Mouse (Mus musculus) forebrain, embryonic 14.5 days (tissue): ENCODE measurements around the gene Slamf1. TPM values are rescaled to one million over a fixed set of nuclear protein-coding genes. Genes with fewer than 3 reads are reported as not detected.

Experiments used
- ATAC-seq: fragments of 200-750 bp; cut with Nextera tagmentation; 2 replicates; pipeline ENCODE4 v1.8.0; 2017; ENCODE audit warnings: mild to moderate bottlenecking, moderate library complexity
- DNase-seq: peaks from one replicate; pipeline ENCODE4 v3.0.0-alpha.2; 2015; ENCODE audit warnings: low spot score
- H3K27ac ChIP-seq: fragments of 300-500 bp; sonication (generic); 2 replicates; pipeline ENCODE4 v1.5.1; 2014; ENCODE audit warnings: low read depth, mild to moderate bottlenecking, control low read depth, low read length, moderate library complexity
- H3K27me3 ChIP-seq: fragments of 300-500 bp; sonication (generic); replicated peaks from 2 replicates; pipeline ENCODE4 v1.6.1; 2014; ENCODE audit warnings: low read length, control low read depth, mixed read lengths; ENCODE audit not compliant: control insufficient read depth, insufficient read depth
- H3K36me3 ChIP-seq: fragments of 300-500 bp; sonication (generic); 2 replicates; pipeline ENCODE4 v1.6.1; 2014; ENCODE audit warnings: low read length, control low read depth; ENCODE audit not compliant: control insufficient read depth, insufficient read depth
- H3K4me1 ChIP-seq: fragments of 300-500 bp; sonication (generic); 2 replicates; pipeline ENCODE4 v1.6.1; 2014; ENCODE audit warnings: antibody characterized with exemption, low read length, control low read depth; ENCODE audit not compliant: control insufficient read depth, insufficient read depth
- H3K4me2 ChIP-seq: fragments of 300-500 bp; sonication (generic); 2 replicates; pipeline ENCODE4 v1.6.1; 2014; ENCODE audit warnings: mild to moderate bottlenecking, control low read depth, low read length
- H3K4me3 ChIP-seq: fragments of 300-500 bp; sonication (generic); 2 replicates; pipeline ENCODE4 v1.5.1; 2014; ENCODE audit warnings: low read depth, low read length, control low read depth
- H3K9ac ChIP-seq: fragments of 300-500 bp; sonication (generic); 2 replicates; pipeline ENCODE4 v1.6.1; 2014; ENCODE audit warnings: mild to moderate bottlenecking, low read length, control low read depth, moderate library complexity
- H3K9me3 ChIP-seq: fragments of 300-500 bp; sonication (generic); replicated peaks from 2 replicates; pipeline ENCODE4 v1.6.1; 2016; ENCODE audit warnings: low read length, control low read depth, mixed read lengths; ENCODE audit not compliant: control insufficient read depth
- WGBS: fragments of 180-500 bp; shearing (Covaris S2); extraction: QIAGEN DNeasy Blood & Tissue Kit; methylation state at CpG from one replicate; pipeline ENCODE4 v1.1.7; 2014; 5-methylcytosine and 5-hydroxymethylcytosine counted together
- polyA plus RNA-seq: library from polyadenylated mRNA; unstranded; fragments of >200 nt; fragmentation: Nextera tagmentation; extraction: Ambion mirVana; gene quantifications from 2 replicates; pipeline ENCODE4 v1.2.1, GENCODE M21; 2014

Gene Slamf1
- polyA plus RNA-seq, 1 experiment from 2014 or later: 0.22 TPM

- H3K4me2 ChIP-seq: no peak overlapping the region
- H3K4me1 ChIP-seq: no peaks in the 10 kb centered on the region
- no peak overlapping the region for H3K4me3 ChIP-seq
- no peaks in the 10 kb centered on the region for H3K9me3 ChIP-seq
- H3K27ac ChIP-seq: no peak overlapping the region
- ATAC-seq: no peak
- 22% methylated on average over 4 of the region's 4 CpGs for WGBS
- H3K9ac ChIP-seq: no peak overlapping the region
- DNase-seq: peak; percentile 20
- H3K36me3 ChIP-seq: no peaks in the 10 kb centered on the region
- no peaks in the 10 kb centered on the region for H3K27me3 ChIP-seq
Measured at GRCm38 (mm10) chr1:171825462-171825861, 58.5 kb downstream of the Slamf1 start.

GRCm38 (mm10) chr1:171826164-171826563 is 59.2 kb downstream of the Slamf1 start:
- no peak overlapping the region for H3K9ac ChIP-seq
- ATAC-seq: 0 out of 2 replicates have a peak, but pooled peaks have one; percentile 46
- no peak overlapping the region for H3K27ac ChIP-seq
- no peaks in the 10 kb centered on the region for H3K27me3 ChIP-seq
- no peaks in the 10 kb centered on the region for H3K4me1 ChIP-seq
- H3K4me3 ChIP-seq: no peak overlapping the region
- H3K9me3 ChIP-seq: no peaks in the 10 kb centered on the region
- DNase-seq: peak; percentile 68
- no peaks in the 10 kb centered on the region for H3K36me3 ChIP-seq
- H3K4me2 ChIP-seq: no peak overlapping the region

GRCm38 (mm10) chr1:171827674-171828073 is 60.7 kb downstream of the Slamf1 start:
- DNase-seq: no peak
- H3K9ac ChIP-seq: no peak overlapping the region
- H3K4me1 ChIP-seq: no peaks in the 10 kb centered on the region
- no peak overlapping the region for H3K4me3 ChIP-seq
- ATAC-seq: no peak
- H3K36me3 ChIP-seq: no peaks in the 10 kb centered on the region
- H3K9me3 ChIP-seq: no peaks in the 10 kb centered on the region
- H3K27ac ChIP-seq: no peak overlapping the region
- H3K4me2 ChIP-seq: no peak overlapping the region
- H3K27me3 ChIP-seq: no peaks in the 10 kb centered on the region

- Histone ChIP-seq H3K4me1 (no peaks in the 10 kb centered on the region), H3K4me2 (no peak within 1 kb of the TSS), H3K9ac (no peak within 1 kb of the TSS), H3K9me3 (no peaks in the 10 kb centered on the region), H3K4me3 (no peak within 1 kb of the TSS), H3K27me3 (no peaks in the 10 kb centered on the region), H3K36me3 (no peaks in the 10 kb centered on the region), H3K27ac (no peak within 1 kb of the TSS)
- ATAC-seq (no peak), DNase-seq (no peak)
- WGBS: 87% methylated on average over 3 of the region's 3 CpGs
Measured at GRCm38 (mm10) chr1:171839488-171839887, 72.6 kb downstream of the Slamf1 start, which contains the start of gene Cd84. Cd84 (plus strand) TSS chr1:171839697.

- 87% methylated on average over 4 of the region's 4 CpGs for WGBS
- H3K36me3 ChIP-seq: no peaks in the 10 kb centered on the region
- no peak overlapping the region for H3K4me2 ChIP-seq
- ATAC-seq (no peak), DNase-seq (no peak)
- no peak overlapping the region for H3K27ac ChIP-seq
- no peak overlapping the region for H3K4me3 ChIP-seq
- no peaks in the 10 kb centered on the region for H3K4me1 ChIP-seq
- no peaks in the 10 kb centered on the region for H3K9me3 ChIP-seq
- no peak overlapping the region for H3K9ac ChIP-seq
- H3K27me3 ChIP-seq: no peaks in the 10 kb centered on the region
Measured at GRCm38 (mm10) chr1:171840450-171841023, 73.6 kb downstream of the Slamf1 start.

GRCm38 (mm10) chr1:171845035-171845754 is 78.3 kb downstream of the Slamf1 start:
- H3K9ac ChIP-seq: no peak overlapping the region
- H3K27me3 ChIP-seq: no peaks in the 10 kb centered on the region
- H3K27ac ChIP-seq: no peak overlapping the region
- ATAC-seq (no peak), DNase-seq (no peak)
- H3K4me3 ChIP-seq: no peak overlapping the region
- no peaks in the 10 kb centered on the region for H3K36me3 ChIP-seq
- H3K4me2 ChIP-seq: no peak overlapping the region
- H3K9me3 ChIP-seq: no peaks in the 10 kb centered on the region
- WGBS: 76% methylated on average over 5 of the region's 5 CpGs
- no peaks in the 10 kb centered on the region for H3K4me1 ChIP-seq

GRCm38 (mm10) chr1:171848201-171848600 is 81.3 kb downstream of the Slamf1 start:
- no peak overlapping the region for H3K9ac ChIP-seq
- H3K4me2 ChIP-seq: no peak overlapping the region
- no peaks in the 10 kb centered on the region for H3K27me3 ChIP-seq
- no peaks in the 10 kb centered on the region for H3K9me3 ChIP-seq
- no peak for DNase-seq
- no peaks in the 10 kb centered on the region for H3K4me1 ChIP-seq
- no peak overlapping the region for H3K27ac ChIP-seq
- no peak overlapping the region for H3K4me3 ChIP-seq
- H3K36me3 ChIP-seq: no peaks in the 10 kb centered on the region
- no peak for ATAC-seq

- Histone ChIP-seq H3K9me3 (no peaks in the 10 kb centered on the region), H3K27me3 (no peaks in the 10 kb centered on the region), H3K4me2 (no peak overlapping the region), H3K27ac (no peak overlapping the region), H3K36me3 (no peaks in the 10 kb centered on the region), H3K4me3 (no peak overlapping the region), H3K9ac (no peak overlapping the region), H3K4me1 (no peaks in the 10 kb centered on the region)
- ATAC-seq (no peak), DNase-seq (no peak)
- 86% methylated on average over 4 of the region's 4 CpGs for WGBS
Measured at GRCm38 (mm10) chr1:171848757-171849156, 81.8 kb downstream of the Slamf1 start.

- Histone ChIP-seq H3K36me3 (no peaks in the 10 kb centered on the region), H3K4me3 (no peak overlapping the region), H3K4me1 (no peaks in the 10 kb centered on the region), H3K4me2 (no peak overlapping the region), H3K27me3 (no peaks in the 10 kb centered on the region), H3K9ac (no peak overlapping the region), H3K9me3 (no peaks in the 10 kb centered on the region), H3K27ac (no peak overlapping the region)
- 89% methylated on average over 5 of the region's 5 CpGs for WGBS
- no peak for DNase-seq
- no peak for ATAC-seq
Measured at GRCm38 (mm10) chr1:171849454-171849853, 82.5 kb downstream of the Slamf1 start.
